Mouse (Mus musculus) cerebellum, adult 9-11 months (tissue): Measurements from ENCODE around the gene Mfsd12.

Experiments used
- DNase-seq: peaks from one replicate; pipeline ENCODE4 v3.0.0; 2022

Mfsd12 gene

DNA sequence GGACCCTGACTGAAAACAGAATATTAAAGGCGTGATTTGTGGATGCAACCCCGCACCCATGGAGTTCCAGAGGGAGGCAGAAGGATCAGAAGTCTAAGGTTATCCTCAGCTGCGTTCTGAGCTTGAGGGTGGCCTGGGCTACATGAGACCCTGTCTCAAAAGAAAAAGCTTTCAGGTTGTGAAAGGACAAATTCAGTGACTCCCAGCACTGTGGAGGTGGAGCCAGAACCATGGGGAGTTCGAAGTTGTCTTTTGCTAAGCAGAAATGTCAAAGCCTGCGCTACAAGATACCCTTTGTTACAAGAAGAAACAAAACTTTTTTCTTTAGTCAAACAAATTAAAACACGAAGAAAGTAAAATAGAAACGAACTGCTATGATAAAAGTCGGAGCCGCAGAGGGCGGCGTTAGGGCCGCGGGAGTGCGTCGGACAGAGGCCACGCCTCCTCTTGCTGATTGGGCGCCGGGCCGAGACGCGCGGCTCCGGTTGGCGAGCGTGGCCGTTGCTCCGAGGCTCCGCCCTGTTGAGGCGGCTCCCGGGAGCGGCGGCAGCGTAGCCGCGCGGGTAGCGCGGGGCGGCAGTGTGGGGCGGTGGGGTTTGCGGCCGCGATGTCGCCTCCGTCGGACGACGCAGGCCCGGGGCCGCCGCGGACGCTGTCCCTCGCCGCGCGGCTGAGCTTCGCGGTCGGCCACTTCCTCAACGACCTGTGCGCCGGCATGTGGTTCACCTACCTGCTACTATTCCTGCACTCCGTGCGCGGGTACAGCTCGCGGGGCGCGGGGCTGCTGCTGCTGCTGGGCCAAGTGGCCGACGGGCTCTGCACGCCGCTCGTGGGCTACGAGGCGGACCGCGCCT, at the start of gene Mfsd12:
Mfsd12 (plus strand) TSS at position 501 of the 854 bp plus-strand sequence.
- DNase-seq, result peak; percentile 90

GRCm38 (mm10) chr10:81309571-81309970, 47.7 kb upstream of the Mfsd12 start:
- DNase-seq, result no peak

DNA sequence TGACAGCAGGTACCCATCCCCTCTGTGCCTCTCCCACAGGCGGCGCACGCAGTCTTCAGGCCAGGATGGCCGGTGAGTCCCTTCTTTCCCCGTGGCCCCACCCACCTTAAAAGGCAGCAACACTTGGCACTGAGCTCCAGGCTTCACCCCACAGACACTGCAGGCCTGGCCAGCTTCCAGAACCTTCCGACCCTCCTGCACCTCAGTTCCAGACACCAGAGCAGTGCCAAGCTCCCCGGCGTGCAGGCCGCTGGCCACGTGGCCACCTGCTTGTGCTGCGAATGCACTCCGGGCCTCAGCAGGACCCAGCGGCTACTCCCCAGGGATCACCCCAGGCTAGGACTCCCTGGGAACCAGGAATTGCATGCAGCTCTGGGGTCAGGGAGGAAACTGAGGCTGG, 43.7 kb upstream of the Mfsd12 start:
- DNase-seq, result peak; percentile 61

DNA sequence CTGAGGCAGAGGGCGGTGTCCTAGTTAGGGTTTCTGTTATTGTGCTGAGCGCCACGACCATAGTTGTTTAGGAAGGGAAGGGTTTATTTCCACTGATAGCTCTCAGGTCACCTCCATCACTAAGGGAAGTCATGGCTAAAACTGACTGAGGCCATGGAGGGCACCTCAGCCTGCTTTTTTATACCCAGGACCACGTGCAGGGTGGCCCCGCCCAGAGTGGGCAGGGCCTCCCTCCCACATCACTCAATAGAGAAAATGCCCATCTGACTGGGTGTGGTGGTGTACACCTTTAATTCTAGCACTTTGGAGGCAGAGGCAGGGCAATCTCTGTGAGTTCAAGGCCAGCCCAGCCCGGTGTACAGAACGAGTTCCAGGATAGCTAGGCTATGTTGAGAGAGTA, 43.1 kb upstream of the Mfsd12 start:
- no peak for DNase-seq

DNA sequence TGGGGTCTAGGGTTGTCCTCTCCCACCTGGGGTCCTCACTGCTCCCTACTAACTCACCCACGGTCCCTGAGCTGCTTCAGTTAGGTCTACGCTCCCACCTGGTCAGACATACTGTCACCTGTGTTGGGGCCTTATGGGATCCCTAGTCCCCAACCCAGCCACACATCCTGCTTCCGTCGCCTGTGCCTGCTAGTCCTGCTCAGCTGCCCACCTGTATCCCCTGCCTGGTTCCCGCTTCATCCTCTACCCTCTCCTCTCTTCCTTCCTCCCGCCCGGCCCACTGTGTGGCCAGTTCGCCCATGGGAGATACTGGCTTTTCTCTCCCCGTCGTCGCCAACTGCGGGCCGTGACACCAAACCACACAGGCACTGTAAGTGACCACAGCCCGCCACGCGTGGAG, 41.7 kb upstream of the Mfsd12 start:
- DNase-seq, result peak; percentile 54

DNA sequence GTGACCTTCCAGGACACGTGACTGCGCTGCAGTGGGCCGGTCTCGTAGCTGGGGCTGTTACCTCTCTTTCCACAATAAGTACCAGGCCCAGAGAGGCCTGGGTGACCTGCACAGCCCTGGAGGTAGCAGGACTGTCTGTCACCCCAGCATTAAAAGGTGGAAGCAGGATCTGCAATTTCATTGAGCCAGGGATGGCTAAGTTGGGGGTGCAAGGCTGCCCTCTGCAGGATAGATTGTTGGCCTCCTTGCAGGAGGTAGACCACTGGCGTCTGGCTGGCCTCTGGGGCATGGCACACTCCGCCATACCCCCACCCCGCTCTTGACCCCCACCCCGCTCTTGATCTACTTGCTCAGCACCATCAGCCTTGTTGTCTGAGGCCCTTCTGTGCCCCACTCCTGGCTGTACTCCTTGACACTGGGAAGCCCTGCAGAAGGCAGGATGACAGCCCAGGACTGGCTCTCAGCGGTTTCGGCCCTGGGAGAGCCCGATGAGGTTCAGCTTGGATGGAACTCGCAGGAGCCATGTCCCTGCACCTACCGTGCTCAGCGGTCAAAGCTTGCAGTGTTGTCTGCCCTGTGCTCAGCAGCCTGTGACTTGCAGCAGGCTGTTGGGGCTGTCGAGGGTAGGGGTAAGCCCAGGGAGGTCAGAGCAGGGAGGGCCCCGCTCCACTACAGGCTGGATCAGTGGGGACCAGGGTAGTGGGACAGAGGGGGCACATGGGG, 40.8 kb upstream of the Mfsd12 start:
- DNase-seq, result no peak

GRCm38 (mm10) chr10:81317273-81317672, 40.0 kb upstream of the Mfsd12 start:
- peak; percentile 68 for DNase-seq

GRCm38 (mm10) chr10:81318589-81319329, 38.5 kb upstream of the Mfsd12 start:
- DNase-seq, result peak; percentile 81

DNA sequence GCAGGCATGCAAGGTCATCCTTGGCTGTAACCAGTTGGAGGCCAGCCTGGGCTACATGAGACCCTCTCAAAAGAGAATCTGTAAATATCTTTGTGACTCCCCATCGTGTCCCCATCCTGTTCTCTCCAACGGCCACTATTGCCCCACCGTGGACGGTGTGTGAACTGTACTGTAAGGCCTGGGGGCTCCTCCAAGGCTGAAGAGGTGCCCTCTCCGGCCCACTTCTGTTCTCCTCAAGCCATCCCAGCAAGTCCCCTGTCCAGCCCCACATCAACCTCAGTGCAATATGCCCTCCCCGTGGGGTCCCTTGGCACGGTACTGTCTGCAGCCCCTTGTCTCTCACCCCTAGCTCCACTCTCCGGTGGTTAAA, 38.0 kb upstream of the Mfsd12 start:
- peak; percentile 77 for DNase-seq

DNA sequence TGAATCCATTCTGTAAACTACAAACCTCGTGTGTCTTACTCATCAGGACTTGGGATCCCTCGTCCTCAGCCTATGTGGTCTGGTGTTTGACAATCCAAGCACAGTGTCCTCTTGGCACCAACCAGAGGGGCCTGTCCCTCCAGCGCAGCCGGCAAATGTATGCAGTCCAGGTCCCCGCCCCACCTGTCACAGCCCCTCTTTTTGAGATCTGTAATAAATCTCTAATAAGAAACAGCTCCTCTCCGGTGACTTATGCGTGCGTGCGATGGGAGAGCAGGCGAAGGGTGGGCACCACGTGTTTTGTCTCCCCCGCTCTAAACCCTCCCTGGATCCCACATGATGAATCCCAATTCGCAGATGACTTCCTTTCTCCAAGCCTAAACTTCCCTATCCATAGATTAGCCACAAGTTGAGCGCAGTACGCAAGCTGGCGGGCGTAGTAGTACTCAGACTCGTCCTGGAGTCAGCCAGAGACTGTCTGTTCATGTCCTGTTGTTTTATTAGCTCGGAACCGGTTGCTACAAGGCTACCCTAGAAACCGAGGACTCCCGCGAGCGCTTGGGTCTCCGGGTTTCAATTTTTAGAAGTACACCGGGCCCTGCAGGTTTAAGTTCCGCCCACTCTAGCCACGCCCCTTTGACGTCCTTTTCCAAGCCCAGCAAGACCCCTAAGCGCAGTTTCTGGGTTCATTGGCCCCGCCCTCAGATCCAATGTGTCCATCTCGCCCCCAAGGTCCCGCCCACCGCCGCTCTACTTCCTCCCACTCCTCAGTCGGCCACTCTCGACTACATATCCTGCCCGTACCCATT, 37.3 kb upstream of the Mfsd12 start:
- DNase-seq, result peak; percentile 76

- DNase-seq, result peak; percentile 100
Measured at GRCm38 (mm10) chr10:81320550-81321347, 36.5 kb upstream of the Mfsd12 start, which contains the start of gene Cactin. Cactin (plus strand) TSS chr10:81321103.

DNA sequence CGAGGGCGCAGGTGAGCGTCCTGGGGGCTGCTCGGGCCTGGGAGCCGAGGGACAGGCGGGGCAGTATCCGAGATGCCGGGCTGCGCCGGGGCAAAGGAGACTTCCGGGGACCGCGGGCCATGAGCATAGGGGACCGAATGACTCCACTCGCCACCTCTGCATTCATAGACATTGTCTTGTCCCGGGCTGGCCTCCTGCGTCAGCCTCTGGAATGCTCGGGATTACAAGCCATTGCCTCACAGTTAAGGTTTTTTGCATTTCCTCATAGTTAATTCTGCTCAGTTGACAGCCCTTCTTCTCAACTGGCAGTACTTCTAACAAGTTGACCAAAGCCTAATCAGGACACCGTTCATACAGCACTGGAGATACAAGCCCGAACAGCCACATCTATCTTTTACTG, 35.9 kb upstream of the Mfsd12 start:
- no peak for DNase-seq

DNA sequence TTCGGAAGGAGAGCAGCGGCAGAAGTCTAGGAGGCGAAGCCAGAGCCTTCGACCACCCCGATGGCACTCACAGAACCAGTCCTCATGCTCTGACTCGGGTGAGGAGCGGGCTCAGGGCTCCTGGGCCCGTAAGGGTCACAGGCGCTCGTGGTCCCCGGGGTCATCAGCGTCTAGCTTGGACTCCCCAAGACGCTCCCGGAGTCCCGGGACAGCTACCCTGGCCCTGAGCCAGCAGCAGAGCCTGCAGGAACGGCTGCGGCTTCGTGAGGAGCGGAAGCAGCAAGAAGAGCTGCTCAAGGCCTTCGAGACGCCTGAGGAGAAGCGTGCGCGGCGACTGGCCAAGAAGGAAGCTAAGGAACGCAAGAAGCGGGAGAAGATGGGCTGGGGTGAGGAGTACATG, 34.8 kb upstream of the Mfsd12 start:
- DNase-seq, result peak; percentile 76

DNA sequence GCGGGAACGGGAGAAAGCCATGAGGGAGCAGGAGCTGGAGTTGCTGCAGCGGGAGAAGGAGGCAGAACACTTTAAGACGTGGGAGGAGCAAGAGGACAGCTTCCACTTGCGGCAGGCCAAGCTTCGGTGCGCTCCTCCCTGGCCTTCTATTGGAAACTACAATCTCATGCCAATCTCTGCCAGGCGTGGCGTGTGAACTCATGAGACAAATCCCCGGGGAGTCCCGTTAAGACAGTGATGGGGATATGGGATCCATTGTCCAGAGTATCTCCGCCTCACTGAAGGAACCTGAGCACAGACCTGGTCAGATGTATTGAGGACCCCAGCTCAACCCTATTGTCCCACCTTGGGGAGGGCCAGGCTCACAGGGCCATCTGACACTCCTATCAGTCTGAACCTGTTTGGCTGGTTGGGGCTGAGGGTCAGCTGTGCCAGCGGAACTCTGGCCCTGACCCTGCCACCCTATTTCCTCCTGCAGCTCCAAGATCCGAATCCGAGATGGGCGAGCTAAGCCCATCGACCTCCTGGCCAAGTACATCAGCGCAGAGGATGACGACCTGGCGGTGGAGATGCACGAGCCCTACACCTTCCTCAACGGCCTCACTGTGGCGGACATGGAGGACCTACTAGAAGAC, 34.0 kb upstream of the Mfsd12 start:
- peak; percentile 56 for DNase-seq

- DNase-seq, result no peak
Measured at GRCm38 (mm10) chr10:81323791-81324530, 33.3 kb upstream of the Mfsd12 start.

GRCm38 (mm10) chr10:81325176-81325575, 32.1 kb upstream of the Mfsd12 start:
- DNase-seq, result no peak

DNA sequence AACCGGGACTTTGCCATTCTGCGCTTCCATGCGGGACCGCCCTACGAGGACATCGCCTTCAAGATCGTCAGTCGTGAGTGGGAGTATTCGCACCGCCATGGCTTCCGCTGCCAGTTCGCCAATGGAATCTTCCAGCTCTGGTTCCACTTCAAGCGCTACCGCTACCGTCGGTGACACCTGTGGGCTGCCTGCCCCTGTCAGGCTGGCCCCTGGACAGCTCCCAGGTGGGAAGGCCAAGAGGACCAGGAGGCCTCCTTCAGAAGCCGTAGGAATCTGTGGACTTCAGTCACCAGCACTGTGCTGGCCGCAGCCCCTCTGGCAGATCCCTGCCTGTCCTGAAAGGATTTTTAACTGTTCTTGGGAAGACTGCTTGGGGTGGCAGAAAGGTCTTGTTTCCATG, 31.5 kb upstream of the Mfsd12 start:
- no peak for DNase-seq

DNA sequence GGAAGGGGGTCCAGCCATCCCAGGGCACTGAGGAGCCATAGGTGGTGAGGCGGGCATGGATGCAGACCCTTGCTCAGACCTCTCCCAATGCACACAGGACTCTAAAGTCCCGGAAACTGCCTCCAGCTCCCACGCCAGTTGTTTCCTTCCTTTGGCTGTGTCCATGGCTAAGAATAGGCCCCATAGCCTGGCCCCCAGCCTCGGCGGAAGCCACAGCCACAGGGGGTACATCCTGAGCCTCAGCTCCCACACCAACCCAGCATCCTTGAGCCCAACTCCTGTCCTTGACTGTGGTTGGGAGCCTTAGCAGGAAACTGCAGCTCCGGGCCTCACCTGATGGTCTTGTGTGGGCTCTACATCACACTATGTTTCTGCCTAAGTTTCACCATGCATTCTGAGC, 30.4 kb upstream of the Mfsd12 start:
- no peak for DNase-seq

DNA sequence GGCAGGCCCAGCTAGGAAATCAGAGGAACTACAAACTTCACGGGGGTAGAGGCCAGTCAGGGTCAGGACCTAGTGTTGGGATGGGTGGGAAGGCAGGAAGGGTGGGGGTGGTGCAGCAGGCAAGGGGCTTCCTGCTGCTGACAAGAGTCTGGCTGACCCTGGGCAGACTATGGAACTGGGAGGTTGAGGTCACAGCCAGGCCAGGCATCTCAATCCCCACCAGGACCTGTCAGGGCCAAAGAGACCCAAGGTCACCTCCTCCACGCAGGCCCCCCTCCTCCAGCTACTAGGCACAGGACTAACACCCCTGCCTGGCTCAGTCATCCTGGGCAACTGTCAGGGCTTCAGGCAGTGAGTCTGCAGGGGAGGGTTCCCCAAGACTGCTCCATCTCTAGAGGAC, 29.3 kb upstream of the Mfsd12 start:
- no peak for DNase-seq

DNA sequence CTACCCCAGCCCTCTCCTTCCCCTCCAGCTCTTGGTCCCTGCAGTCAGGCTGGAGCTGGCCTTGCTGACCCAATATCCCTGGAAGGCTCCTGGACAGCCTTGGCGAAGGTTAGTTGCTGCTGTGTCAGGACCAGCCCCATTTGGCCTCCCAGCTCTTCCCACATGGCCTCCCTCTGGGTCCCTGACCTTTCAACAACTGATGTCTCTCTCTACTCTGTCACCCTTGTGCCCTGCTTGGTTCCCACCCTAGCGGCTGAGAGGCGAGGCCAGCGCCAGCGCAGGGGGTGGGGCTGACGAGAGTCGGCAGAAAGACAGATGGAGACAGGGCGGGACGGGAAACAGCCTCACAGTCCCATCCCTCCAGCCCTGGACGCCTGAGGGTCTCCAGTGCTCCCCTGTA, 28.9 kb upstream of the Mfsd12 start, which contains the start of gene Tbxa2r:
Tbxa2r (plus strand) TSS at position 346 of the 400 bp plus-strand sequence.
- DNase-seq, result no peak
